Mouse (Mus musculus) spleen, postnatal 36 days (tissue): Measurements from ENCODE around the gene Elovl2.
A peak's percentile ranks its signal among the peaks of the same experiment; 100 is the strongest.
"Not testable (repeated sequence)": the region's sequence is repeated elsewhere in the genome, so short reads cannot be mapped to it uniquely, and the experiment has no call there.

ENCODE experiments used
- DNase-seq, 2 experiments: peaks; one replicate each; pipeline ENCODE4 v3.0.0; 2022; ENCODE audit warnings: low spot score in 2 of 2, mixed read lengths in 1 of 2

The Elovl2 gene

DNA sequence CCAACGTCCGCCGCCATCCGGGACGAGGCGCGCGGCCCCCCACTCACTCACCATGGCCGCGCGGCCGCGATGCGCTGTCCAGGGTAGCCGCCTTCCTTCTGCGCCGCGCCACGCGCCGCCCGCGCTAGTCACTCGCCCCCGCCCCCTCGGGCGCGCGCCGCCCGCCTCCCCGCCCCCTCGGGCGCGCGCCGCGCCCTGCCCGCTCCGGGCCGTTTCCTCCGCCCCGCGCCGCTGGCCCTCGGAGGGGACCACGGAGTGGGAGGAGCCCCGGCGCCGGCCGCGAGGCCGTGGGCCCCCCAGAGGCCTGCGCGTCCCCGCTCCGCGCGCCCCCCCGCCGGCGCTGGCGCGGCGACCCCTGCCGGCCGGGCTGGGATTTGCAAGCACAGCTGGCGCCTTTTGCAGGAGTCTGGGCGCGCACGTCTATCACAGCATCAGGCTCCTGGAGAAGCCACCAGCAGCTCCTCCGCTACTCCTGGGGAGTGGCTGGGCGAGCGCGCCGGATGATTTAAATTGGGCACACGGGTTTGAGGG lies at the start of gene Elovl2:
Gene Elovl2, minus strand, starts transcription at position 102 of the 531 bp plus-strand sequence.
- DNase-seq, result peak; percentile 22 to 36

DNA sequence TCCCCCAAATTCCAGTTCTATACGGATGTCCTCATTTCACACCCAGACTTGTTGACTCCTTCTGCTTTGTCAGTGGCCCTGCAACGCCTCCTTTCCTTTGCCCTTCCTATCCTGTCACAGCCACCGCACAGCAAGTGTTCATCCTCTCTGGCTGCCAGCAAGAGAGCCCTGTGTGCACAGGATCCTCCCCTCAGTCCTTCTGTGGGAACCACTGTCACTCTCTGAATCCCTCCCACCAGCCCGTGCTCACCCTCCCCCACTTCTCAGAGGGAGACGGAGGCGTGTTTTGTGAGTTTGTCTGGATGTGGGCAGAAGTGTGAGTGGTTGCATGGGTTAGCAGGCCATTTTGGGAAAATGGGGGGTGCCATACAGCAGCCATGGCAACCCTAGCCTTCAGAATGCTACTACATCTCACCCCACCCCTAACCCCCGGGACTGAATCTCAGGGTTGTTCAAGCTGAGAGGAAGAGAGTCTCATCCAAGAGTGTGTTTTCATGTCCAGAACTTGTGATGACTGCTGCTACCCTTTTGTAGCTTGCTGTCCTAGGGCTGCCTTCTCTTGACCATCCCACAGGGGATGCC lies 47.7 kb upstream of the Elovl2 start:
- DNase-seq, result no peak

DNA sequence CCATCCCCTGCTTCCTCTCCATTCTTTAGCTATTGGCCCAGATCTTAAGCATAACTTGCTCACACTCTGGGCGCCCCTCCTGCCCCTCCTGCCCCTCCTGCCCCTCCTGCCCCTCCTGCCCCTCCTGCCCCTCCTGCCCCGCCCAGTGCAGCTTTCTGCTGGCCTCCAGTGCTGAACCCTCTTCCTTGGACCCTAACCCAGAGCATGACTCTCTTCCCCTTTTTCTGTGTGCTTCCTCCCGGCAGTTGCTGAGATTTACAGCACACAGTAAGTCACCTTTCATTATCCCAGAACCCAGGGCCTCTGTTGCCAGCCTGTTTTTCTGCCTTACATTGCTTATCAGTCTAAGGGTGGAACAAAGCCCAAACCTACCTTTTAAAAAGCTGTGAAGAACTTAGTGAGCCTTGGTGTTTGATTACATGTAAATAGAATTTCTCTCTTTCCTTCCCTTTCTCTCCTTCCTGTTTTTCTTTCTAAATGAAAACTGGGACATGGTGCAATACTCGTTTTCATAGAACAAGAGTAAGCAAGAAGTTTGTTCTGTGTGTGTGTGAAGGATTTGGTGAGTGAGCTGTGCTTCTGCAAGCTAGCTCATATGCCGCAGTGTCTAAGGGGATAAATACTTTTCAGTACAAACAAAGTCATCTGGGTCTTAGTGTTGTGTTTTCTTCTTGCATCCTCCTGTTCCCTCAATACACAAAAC lies 43.2 kb upstream of the Elovl2 start:
- DNase-seq, result no peak

DNA sequence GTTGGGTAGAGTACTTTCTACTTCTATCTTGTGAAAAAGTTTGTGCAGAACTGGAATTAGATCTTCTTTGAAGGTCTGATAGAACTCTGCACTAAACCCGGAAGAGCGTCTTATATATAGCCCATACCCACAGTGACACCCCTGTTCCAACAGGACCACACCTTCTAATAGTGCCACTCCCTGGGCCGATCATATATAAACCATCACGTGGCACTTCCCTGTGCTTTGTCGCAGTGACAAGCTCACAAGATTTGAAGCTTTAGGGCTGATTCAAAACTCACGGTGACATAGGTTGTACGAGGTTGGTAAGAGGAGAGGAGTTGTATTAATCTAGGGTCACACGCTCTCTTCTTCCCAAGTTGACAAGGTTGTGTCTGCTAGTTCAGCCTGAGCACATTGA lies 41.4 kb upstream of the Elovl2 start:
- DNase-seq, result not testable (repeated sequence)

DNA sequence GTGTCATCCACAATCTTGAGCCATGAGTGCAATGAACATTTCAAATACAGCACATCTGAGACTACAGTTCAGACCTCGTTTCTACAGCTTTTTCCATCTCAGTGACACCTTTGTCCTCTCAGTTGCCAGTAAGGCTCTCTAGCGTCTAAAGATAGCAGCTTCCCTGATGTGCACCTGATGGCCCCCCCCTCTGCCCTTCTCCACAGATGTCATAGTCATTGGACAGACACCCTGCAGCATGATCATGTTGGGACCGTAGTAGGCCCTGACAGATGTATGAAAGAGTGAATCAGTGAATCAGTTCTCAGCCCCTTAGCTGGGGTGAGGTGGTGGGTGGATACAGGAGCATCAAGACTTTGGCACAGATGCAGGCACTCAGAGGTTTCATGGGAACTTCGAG lies 37.6 kb upstream of the Elovl2 start:
- no peak for DNase-seq

DNA sequence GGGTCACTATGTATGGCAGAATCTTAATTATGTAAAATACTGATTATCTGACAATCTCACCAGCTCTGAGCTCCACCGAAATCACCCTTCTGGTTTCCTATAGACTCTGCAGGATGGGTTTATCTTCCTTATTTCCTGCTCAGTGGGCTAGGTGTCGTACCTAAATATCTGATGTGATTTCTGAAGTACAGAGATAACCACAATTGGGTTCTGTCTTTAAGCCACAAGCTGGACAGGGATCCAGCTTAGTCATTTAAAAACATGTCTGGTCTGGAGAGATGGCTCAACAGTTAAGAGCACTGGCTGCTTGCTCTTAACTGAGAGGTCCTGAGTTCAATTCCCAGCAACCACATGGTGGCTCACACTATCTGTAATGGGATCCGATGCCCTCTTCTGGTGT lies 36.8 kb upstream of the Elovl2 start:
- DNase-seq, result no peak

DNA sequence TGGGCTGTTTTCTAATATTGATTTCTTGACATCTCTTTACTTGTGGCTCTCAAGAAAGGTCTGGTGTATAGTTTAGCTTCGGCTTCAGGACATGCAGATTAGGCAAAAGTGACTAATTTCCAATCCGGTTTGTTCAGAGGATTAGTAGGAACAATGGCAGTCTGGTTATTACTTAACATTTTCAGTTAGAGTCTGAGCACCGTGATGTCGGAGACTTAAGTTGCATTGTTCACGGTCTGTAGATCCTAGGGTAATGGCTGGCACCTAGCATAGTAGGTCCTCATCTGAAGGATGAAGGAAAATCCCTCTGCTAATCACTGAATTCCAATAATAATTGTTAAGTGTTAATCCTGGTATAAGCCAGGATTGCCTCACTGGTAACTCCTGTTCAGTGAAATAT lies 35.9 kb upstream of the Elovl2 start:
- no peak for DNase-seq

DNA sequence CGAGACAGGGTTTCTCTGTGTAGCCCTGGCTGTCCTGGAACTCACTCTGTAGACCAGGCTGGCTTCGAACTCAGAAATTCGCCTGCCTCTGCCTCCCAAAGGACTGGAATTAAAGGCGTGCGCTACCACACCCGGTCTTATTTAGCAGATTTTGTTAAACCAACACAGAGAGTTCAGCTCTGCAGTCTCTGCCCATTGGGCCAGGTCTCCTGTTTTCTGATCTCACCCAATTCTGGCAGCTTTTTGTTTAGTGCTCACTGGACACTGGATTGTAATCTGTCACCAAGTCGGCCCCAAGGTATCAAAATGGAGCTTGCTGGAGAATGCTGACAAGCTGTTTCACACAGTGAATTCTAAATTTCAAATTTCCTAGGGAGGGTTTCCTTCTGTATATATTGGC lies 32.5 kb upstream of the Elovl2 start:
- DNase-seq, result no peak

DNA sequence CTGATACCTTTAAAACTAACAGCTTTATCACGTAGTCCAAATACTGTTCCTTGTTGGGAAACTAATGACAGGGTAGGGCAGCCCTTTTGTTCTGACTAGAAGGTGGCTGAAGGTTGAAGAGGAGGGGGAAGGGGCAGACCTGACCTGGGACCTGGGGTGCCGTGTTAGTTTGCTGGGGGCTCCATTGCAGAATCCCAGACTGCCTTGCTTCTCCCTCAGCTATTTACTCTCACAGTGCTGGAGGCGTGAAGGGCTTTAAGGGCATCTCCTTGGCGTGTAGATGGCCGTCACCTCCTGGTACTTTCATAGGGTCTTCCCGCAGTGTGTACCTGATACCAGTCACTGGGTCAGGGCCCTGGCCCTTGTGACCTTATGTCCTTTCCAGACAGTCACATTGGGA lies 31.9 kb upstream of the Elovl2 start:
- no peak for DNase-seq

DNA sequence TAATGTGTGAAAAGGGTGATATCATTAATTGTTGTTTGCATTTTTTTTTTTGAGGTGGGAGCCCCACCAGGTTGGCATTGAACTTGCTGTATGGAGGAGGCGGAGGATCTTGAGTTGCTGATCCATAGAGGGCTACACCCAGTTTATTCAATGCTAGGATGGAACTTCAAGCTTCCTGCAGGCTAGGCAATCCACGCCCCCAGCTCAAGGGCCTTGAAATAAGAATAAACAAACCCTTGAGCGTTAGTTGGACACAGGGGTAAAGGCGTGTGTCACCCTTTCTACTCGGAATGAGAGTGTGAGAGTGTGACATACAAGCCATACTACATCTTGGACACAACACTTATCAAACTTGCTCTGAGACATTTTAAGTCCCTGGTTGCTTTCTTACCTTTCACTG lies 31.5 kb upstream of the Elovl2 start:
- no peak for DNase-seq

DNA sequence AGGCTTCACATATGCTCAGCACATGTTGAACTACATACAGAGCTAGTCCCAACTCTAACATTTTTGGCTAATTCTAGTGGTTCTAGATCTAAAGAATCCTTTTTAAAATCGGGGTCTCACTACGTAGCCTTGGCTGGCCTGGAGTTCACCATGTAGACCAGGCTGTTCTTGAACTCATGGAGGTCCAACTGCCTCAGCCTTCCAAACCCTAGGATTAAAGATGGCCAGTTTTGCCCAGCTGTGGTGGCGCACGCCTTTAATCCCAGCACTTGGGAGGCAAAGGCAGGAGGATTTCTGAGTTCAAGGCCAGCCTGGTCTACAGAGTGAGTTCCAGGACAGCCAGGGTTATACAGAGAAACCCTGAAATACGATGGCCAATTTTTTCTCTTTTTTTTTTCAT lies 31.0 kb upstream of the Elovl2 start:
- DNase-seq, result not testable (repeated sequence)

DNA sequence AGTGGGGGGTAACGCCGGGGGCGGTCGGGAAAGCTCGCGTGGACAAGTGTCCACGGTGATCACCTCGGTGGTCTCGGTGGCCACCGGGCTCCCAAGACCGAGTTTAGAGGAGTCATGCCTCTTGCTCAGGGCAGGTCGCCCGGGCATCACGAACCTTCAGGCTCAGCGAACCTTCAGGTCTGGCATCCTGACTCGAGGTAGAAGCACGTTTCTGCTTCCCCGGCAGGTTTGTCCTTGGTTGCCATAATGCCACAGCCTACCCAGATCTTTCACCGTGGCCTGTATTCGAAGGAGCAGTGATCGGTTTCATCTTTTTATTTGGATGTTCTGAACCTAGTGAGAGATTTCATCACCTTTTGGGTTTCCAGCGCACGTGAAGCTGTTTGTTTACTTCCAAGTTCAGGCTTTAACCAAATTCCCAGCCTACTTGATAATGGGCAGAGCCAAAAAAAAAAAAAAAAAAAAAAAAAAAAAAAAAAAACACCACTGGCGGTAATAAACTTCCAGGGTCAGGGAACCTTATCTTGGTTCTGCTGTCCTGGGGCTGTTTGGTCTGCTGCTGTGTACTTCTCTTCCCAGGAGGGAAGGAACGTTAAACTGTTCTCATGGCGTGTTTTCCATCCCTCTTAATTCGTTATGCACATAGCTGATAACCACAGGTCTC lies 30.2 kb upstream of the Elovl2 start:
- DNase-seq, result no peak

DNA sequence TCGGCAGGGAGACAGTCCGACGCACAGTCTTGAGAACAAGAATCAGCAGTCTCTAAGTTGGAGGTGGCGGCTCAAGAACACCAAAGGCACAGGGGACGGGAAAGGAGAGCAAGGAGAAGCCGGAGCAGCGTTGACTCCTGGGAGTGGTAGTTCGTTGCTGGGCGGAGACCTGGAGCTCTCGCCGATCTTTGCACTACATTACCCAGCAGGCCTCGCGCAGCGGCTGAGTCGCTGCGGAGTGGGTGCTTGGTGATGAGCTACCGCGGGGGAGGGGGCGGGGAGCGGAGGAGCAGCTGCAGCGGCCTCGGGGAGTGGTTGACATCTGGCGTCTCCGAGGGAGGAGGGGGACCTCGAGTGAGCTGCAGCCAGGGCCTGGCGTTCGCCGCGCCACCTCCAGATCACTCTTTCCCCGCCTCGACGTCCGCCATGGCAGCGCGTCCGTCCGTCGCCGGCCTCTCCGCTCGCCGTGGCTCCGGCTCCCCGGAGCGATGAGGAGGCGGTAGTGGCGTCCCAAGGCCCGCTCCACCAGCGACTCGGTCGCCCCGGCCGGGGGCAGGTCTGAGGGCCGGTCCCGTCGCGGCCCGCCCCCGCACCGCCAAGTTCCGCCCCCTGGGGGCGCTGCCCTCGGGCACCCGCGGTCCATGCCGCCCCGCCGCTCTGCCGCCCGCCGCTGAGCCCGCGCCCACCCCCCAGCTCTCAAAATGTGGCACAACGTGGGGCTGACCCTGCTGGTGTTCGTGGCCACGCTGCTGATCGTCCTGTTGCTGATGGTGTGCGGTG lies 29.5 kb upstream of the Elovl2 start, which contains the start of gene Smim13:
Gene Smim13, plus strand, starts transcription at position 307 of the 780 bp plus-strand sequence.
- DNase-seq, result peak; percentile 94 to 95

DNA sequence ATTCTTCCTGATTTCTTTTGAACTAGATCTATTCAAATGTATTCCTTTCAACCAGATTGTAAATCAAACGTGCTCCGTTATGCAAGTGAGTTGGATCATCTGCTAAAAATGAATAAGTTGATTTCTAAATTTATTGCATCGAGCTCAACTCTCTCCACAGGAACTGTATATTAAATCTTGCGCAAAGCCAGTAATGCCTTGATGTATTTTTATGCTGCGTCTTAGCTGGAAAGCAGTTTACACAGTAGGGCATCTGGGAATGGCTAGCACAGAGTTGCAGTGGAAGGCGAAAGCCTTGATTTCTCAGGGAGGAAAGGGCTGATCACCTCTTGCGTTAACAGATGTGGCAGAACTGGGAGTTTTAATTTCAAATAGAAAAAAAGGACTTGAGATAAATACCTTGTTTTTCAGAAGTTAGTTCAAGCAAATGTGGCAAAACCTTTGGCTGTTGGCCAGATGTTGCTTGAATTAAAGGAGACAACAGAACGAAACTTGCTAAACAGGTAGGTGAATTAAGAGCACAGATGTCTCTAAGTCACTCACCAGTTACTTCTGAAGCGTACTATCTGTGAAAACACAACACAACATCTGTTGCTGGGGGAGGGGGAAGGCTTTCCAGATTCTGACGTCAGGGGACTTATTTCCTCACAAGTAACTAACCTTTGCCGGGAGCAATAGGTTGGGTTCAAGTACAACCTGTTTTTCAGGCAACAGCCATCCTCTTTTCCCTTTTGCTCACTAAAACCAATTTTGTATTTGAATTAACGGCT lies 28.7 kb upstream of the Elovl2 start:
- DNase-seq, result no peak

DNA sequence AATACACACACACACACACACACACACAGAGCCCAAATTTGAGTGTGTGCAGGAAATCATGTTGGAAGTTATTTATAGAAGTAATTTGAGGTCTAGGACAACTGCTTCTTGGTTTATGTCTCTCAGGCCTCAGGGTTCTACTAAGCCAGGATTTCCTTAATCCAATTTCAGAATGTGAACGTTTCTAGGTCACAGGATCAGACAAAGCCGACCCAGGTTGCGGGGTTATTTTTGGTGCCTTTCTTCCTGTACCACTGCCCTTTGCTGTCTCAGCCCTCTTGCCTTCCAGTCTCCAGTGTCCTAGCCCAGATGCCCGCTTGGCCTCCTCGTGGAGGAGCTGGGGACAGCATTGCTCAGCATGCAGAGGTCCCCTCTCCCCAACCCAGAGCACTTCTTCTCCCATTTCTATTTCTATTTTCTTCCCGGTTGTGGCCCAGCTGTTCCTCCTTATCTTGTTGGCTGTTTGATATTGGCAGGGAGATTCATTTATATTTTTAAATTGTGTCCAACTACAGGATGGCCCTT lies 24.2 kb upstream of the Elovl2 start:
- no peak for DNase-seq

DNA sequence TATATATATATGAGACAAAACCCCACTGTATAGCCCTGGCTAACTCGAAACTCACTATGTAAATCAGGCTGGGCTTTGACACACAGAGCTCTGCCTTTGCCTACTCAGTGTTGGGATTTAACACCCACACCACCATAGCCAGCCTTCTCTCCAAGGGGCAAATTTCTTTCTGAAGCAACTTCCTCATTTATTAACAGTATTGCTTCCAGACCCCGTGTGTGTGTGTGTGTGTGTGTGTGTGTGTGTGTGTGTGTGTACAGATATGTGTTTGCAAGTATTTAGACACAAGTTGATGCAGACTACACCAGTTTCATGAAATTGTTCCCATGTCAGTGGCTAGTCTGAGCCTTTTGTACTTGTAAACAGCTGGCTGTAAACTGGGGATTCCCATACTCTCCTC lies 21.4 kb upstream of the Elovl2 start:
- no peak for DNase-seq

DNA sequence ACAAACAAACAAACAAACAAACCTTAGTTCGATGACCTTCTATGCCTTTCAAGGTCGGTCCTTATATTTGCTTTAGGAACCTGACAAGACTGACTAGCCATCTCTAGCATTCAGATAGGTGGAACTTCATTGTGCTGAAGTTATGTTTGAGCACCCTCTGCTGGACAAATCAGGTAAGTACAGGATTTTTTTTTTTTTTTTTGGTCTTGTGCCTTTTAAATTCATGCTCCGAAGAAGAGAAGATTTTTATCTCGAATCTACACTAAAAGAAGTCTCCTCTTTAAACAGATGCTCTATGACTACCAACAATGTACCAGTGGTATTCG lies 18.6 kb upstream of the Elovl2 start:
- peak in 1 of 2 experiments; percentile 21 for DNase-seq

DNA sequence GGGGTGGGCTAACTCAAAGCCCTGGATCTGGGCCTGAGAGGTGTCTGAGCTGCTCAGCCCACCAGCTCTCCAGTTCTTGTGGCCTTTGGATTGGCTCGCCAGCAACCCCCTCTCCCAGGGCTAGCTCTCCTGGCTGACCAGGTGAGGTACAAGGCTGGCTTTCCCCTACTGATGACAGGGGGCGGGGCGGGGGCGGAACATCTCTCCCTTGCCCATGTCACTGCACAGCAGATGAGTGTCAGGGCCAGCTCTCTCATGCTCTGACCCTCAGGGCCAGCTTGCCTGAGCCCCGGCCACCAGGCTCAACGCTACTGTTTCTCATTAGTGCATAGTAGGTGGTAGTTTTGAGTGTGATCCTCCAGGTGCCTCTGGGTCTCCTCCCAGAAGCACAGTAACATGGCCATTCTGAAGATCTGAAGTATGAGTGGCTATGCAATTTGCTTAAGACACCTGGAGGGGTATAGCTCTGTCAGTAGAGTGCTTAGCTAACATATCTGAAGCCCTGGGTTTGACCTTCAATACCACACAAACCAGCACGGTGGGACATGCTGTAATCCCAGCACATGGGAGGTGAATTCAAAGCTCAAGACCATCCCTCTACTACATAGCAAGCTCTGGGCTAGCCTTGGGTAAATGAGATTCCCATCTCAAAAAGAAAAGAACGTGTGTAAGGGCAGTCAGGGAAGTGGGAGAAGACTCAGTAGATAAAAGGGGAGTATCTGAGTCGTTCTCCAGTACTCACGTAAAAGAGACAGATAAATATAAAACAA lies 18.0 kb upstream of the Elovl2 start:
- no peak for DNase-seq

DNA sequence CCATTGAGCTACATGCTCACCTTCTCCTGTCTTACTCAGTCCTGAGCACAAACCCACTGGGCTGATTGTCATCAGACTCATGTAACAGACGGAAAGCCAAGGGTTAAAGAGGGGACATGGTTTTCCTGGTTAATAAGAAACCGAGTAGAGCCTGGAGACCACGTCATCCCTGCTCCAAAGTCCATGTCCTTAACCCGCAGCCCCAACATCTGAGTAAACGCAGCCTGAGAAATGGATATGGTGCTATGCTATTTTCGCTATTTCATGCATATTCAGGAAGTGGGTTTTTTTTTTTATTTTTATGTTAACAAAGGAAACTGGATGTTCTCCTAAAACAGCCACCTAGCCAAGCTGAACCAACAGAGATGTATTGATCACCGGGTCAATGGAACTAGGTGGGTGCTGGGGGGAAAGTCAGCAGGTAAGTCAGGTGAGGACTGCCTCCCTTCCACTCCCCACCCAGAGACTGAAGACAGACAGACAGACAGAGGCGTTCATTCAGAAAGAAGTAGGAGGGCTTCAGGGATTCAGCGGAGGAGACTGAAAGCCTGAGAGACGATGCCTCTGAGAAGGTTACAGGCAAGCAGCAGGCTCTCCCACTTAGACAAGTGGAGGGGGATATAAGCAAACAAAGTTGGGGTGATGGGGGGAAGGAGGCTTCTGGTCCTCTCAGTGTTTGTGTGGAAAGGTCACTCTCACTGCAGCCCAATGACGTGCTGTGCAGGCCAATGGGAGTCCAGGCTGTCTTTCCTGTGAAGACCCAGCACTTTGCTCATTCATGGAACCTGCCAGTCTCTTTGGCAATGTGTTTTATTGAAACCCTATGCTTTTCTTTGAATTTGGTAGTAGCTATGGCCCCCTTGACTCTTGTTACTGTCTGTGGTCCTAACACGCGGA lies 15.9 kb upstream of the Elovl2 start:
- DNase-seq, result no peak
